Mouse (Mus musculus): ENCODE measurements at regions not wholly inside any gene's neighbourhood (a gene's known extent, or its start where the extent isn't known, plus 50 kb on each side); places are given as distances from the start of the nearest gene placed in this dataset.

DNA sequence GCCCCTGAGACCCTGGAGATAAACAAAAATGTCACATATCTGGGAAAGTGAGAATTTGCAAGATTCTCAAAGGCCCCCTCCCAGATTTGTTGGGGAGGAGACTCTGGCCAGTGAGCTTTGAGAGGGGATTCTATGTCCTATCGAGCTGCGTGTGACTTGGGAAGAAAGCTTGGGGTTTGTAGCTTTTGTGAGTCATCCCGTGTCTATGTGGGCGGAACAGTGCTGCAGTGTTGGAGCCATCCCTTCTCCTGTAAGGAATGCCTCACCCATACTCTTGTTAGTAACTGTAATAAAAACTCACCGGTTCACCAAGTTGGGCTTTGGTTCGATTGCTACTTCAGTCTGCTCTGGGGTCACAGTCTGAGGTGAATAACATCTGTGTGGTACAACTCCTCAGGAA is 160.5 kb downstream of the Hs3st3b1 start:
- TF ChIP-seq POLR2A (IDR thresholded peaks at IDR 0.05; ENCODE audit: insufficient read length, low read depth): no peak
- TF ChIP-seq SRF (IDR thresholded peaks at IDR 0.05; ENCODE audit: control insufficient read depth, insufficient read length, low read depth): no peak
- TF ChIP-seq REST (IDR thresholded peaks at IDR 0.05; ENCODE audit: insufficient read depth, insufficient read length): no peak
- TF ChIP-seq CEBPB (IDR thresholded peaks at IDR 0.05; ENCODE audit: insufficient read depth, poor library complexity, severe bottlenecking): no peak
- TF ChIP-seq MAX (IDR thresholded peaks at IDR 0.05; ENCODE audit: low read depth): no peak
- no peak for TF ChIP-seq POLR2AphosphoS2 (IDR thresholded peaks at IDR 0.05; ENCODE audit: insufficient read length, low read depth)
- no peak for TF ChIP-seq MYOD1 (IDR thresholded peaks at IDR 0.05; ENCODE audit: control insufficient read depth in 1 of 3, insufficient read length in 2 of 3, low read depth in 2 of 3)
- no peak for TF ChIP-seq E2F4 (IDR thresholded peaks at IDR 0.05; ENCODE audit: insufficient read depth)
- no peak for TF ChIP-seq TCF12 (IDR thresholded peaks at IDR 0.05; ENCODE audit: insufficient read depth, poor library complexity, severe bottlenecking)
- no peak for TF ChIP-seq MYOG (IDR thresholded peaks at IDR 0.05; ENCODE audit: control insufficient read depth in 1 of 3, insufficient read depth in 1 of 3, insufficient read length in 2 of 3, low read depth in 2 of 3)
- TF ChIP-seq TCF3 (IDR thresholded peaks at IDR 0.05; ENCODE audit: insufficient read length, low read depth): no peak
- TF ChIP-seq USF1 (IDR thresholded peaks at IDR 0.05; ENCODE audit: low read depth): no peak

All from myocyte (in vitro differentiated cells).